Mouse (Mus musculus): ENCODE data around the gene Cenpk. TPM values are rescaled to one million over a fixed set of nuclear protein-coding genes. Genes with fewer than 3 reads are reported as not detected.

The Cenpk gene
- total and polyA plus RNA-seq, 3 experiments, result 8.9 to 408 (median 20.3) TPM

Other genes with a start within 250 kb of the Cenpk start
- 14.2 and 15.4 TPM in 2 replicates for gene Nln, start 119.0 kb upstream of the Cenpk start, total RNA-seq (2012; rRNA removed)
- gene Nln, start 119.0 kb upstream of the Cenpk start, polyA plus RNA-seq (2012; ENCODE audit: insufficient read depth in 1 of 2, insufficient read length in 2 of 2, low read depth in 1 of 2, low replicate concordance in 2 of 2, missing spikeins in 1 of 2), result 100 to 1,000 TPM in 1 of 2 experiments, 10 to 100 TPM in 1; 16.1 to 229 TPM
- 0.03 TPM in 1 of 2 replicates, not detected in the other for gene Sgtb, start 118.9 kb upstream of the Cenpk start, total RNA-seq (2012; rRNA removed)
- gene Sgtb, start 118.9 kb upstream of the Cenpk start, polyA plus RNA-seq (2012; ENCODE audit: insufficient read depth in 1 of 2, insufficient read length in 2 of 2, low read depth in 1 of 2, low replicate concordance in 2 of 2, missing spikeins in 1 of 2), result under 1 TPM in 1 of 2 experiments, not detected in 1; 0.11 TPM
- gene Trappc13, start 50.1 kb upstream of the Cenpk start, total RNA-seq (2012; rRNA removed), result 33.4 and 33.5 TPM in 2 replicates
- gene Trappc13, start 50.1 kb upstream of the Cenpk start, polyA plus RNA-seq (2012; ENCODE audit: insufficient read depth in 1 of 2, insufficient read length in 2 of 2, low read depth in 1 of 2, low replicate concordance in 2 of 2, missing spikeins in 1 of 2), result 10 to 100 TPM in 1 of 2 experiments, not detected in 1; 28.3 TPM
- 8.5 and 8.6 TPM in 2 replicates for gene Trim23, start 49.8 kb upstream of the Cenpk start, total RNA-seq (2012; rRNA removed)
- gene Trim23, start 49.8 kb upstream of the Cenpk start, polyA plus RNA-seq (2012; ENCODE audit: insufficient read depth in 1 of 2, insufficient read length in 2 of 2, low read depth in 1 of 2, low replicate concordance in 2 of 2, missing spikeins in 1 of 2), result 1 to 10 TPM in 1 of 2 experiments, not detected in 1; 5.8 TPM
- gene Ppwd1, start 232 bp downstream of the Cenpk start, total RNA-seq (2012; rRNA removed), result 16.2 and 17.1 TPM in 2 replicates
- 10 to 100 TPM in 1 of 2 experiments, not detected in 1; 16.0 TPM for gene Ppwd1, start 232 bp downstream of the Cenpk start, polyA plus RNA-seq (2012; ENCODE audit: insufficient read depth in 1 of 2, insufficient read length in 2 of 2, low read depth in 1 of 2, low replicate concordance in 2 of 2, missing spikeins in 1 of 2)
- 0.03 and 0.08 TPM in 2 replicates for gene Adamts6, start 59.2 kb downstream of the Cenpk start, total RNA-seq (2012; rRNA removed)
- gene Adamts6, start 59.2 kb downstream of the Cenpk start, polyA plus RNA-seq (2012; ENCODE audit: insufficient read depth in 1 of 2, insufficient read length in 2 of 2, low read depth in 1 of 2, low replicate concordance in 2 of 2, missing spikeins in 1 of 2), result under 1 TPM in 1 of 2 experiments, not detected in 1; 0.03 TPM